Mouse (Mus musculus): Measurements from ENCODE around the gene Magi2.
"Not testable (repeated sequence)": the region's sequence is repeated elsewhere in the genome, so short reads cannot be mapped to it uniquely, and the experiment has no call there.

The Magi2 gene

GRCm38 (mm10) chr5:19226866-19227243 lies at the start of gene Magi2:
TSS of gene Magi2 (plus strand) at chr5:19227036.
- DNase-seq: no peak

DNA sequence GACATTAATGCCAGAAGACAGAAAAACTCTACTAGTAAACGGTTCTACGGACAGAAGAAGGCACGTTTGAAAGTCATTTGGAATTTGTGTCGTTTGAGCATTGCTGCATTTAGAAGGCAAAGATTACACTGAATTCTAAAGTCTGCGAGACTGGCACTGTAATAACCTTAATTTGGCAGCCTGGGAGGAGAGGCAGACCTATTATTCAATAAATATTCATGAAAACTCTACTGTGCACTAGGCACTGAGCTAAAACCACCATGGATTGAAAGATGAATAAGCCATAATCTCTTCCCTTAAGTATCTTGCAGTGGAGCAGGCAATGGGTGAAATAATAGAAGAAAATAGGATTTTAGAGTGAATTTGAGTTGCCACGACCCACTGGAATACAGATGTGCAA lies 48.2 kb upstream of the Magi2 start:
- no peak for DNase-seq

DNA sequence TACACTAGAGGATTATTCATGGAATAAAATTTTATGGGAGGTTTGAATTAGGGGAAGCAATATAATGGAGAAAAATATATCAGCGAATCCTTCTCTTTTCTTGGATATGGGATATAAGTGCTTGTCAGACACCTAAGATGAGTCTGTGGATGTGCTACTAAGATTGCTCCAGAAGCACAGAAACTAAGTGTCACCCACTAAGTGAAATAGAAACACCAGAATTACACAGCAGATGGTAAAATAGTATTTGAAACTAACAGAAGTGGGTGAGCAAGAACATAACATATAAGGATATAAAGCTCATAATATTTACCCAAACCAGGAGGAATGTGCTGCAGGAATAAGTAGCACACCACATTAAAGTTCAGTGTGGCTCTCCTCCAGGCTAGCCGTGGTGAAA lies 40.7 kb upstream of the Magi2 start:
- no peak for DNase-seq

DNA sequence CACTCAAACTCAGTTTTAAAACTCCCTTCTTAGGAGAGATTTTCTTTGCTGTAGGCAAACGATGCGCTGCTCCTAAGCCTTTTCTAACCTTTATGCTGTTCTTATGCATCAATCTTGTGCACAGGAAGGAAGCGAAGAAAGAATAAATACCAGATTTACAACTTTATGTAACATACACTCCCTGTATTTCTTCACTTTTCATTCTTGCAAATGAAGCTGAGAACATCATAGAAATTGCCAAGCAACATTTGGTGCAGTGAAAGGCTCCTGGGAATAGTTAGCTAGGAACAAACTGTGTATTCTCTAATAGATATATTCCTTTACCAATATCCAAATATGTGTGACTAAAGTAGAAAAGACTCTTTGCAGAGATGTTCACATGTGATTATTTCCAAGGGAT lies 15.2 kb upstream of the Magi2 start:
- DNase-seq: no peak

DNA sequence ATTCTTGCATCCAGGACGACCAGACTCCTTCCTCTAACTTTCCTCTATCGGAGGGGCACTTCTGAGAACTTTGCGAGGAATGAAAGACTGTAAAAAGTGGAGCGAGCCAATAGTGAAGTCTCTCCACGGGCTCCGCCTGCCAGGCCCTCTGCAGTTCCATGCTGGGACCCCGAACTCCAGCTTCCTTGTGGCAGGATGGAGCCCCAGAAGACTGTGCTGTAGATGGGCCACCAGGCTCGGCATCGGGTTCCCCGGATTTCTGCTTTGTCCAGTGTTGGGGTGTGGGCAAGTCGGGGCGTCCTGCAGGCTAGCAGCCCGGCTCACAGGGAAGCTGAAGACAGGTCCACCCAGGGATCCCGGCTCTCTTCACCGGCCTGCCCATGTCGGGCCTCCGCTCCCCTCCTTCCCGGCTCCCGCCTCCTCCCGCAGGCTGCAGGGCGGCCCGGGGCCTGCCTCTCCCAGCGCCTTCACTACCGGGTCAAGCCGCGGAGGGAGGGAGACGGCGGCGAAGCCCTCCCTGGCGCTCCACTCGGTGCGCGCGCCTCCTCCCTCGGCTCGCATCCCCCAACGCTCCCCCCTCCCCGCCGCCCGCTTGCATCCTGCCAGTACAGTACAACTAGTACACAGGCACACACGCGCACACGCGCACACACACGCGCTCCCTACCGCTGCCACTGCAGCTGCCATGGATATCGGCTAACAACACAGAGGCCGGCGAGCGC lies 531 bp upstream of the Magi2 start:
- peak; percentile 55 for DNase-seq

DNA sequence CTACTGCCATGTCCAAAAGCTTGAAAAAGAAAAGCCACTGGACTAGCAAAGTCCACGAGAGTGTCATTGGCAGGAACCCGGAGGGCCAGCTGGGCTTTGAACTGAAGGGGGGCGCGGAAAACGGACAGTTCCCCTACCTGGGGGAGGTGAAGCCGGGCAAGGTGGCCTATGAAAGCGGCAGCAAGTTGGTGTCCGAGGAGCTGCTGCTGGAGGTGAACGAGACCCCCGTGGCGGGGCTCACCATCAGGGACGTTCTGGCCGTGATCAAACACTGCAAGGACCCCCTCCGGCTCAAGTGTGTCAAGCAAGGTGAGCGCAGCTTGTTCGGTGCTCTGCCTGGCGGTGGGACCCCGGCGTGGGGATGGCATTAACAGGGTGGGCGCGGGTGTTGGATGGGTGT lies 445 bp downstream of the Magi2 start:
- no peak for DNase-seq

- peak; percentile 5 for DNase-seq
These were observed 1.0 kb downstream of the Magi2 start for GRCm38 (mm10) chr5:19227791-19228331.

DNA sequence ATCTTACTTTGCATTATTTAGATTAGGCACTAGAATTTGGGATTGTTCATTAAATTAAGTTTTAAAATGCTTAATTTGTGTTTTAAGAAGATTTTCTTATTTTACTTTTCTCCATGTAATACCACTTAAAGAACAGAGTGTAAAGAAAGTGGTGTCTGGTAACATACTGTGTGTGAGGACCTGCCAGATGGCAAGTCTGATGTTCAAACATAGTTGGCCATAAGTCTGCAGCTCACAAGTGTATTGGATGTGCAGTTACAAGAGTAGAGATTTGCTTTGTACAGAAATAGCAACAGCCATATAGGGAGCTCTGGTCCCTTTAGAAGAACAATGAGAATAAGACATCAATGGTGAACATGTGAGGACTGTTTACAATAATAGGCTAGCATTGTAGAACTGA lies 15.0 kb downstream of the Magi2 start:
- no peak for DNase-seq

- no peak for DNase-seq
These were observed 19.6 kb downstream of the Magi2 start for GRCm38 (mm10) chr5:19246426-19246825.

GRCm38 (mm10) chr5:19247266-19247665 lies 20.4 kb downstream of the Magi2 start:
- no peak for DNase-seq

- no peak for DNase-seq
These were observed 36.0 kb downstream of the Magi2 start for GRCm38 (mm10) chr5:19262816-19263215.

DNA sequence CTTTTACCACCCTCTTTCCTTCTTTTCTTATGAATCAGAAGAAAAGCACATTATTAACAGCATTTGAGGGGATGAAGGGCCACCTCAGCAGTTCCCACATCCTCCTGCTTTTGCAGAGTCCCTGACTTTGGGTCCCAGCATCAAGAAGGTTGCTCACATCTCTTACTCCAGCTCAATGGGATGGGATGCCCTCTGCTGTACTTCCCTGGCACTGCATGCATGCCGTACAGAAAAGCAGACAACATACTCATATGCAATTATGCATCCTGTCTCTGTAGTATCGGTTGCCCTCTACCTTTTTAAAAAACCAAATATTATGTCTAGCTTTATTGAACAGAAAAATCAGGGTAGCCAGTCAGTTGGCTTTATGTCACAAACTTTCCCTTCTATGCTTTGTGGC lies 37.8 kb downstream of the Magi2 start:
- no peak for DNase-seq

- no peak for DNase-seq
These were observed 65.7 kb downstream of the Magi2 start for GRCm38 (mm10) chr5:19292581-19292980.

- DNase-seq: no peak
These were observed 79.8 kb downstream of the Magi2 start for GRCm38 (mm10) chr5:19306656-19307055.

DNA sequence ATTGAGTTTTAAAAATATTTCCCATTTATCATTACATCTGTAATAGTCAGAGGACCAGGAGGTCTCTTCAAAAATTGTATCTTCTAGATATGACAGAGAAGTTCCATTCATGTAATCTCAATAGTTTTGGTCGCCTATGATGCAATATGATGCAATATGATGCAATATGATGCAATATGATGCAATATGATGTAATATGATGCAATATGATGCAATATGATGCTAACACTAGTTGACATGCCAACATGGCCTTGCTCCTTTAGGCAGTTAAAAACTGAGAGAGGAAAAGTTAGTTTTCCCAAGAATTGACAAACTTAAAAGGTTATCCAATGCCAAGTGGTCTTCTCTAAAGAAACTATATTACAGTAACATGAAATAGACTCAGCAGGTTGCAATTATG lies 83.0 kb downstream of the Magi2 start:
- no peak for DNase-seq

- DNase-seq: no peak
These were observed 95.7 kb downstream of the Magi2 start for GRCm38 (mm10) chr5:19322532-19322931.

GRCm38 (mm10) chr5:19337561-19337960 lies 110.7 kb downstream of the Magi2 start:
- DNase-seq: no peak

GRCm38 (mm10) chr5:19368175-19368574 lies 141.3 kb downstream of the Magi2 start:
- no peak for DNase-seq

GRCm38 (mm10) chr5:19395876-19396275 lies 169.0 kb downstream of the Magi2 start:
- no peak for DNase-seq

GRCm38 (mm10) chr5:19400299-19400698 lies 173.5 kb downstream of the Magi2 start:
- no peak for DNase-seq

GRCm38 (mm10) chr5:19400738-19401408 lies 174.0 kb downstream of the Magi2 start:
- no peak for DNase-seq

DNA sequence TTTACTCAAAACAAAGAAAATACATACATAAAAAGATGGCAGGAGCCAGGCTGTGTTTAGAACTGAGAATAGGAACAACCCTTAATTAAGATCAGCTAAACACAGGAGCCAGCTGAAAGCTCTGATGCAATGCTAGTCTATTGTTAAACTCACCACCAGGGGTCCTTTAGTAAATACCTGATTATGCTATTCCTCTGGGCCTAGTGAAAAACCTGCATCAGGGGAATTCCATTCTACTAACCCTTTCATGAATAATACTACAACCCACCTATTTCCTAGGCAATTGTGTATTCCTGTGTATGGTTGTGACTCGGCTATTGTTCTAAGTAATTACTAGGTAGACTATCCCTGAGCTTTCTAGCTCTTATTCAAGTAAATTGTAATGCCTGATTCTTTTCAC lies 177.4 kb downstream of the Magi2 start:
- DNase-seq: not testable (repeated sequence)

DNA sequence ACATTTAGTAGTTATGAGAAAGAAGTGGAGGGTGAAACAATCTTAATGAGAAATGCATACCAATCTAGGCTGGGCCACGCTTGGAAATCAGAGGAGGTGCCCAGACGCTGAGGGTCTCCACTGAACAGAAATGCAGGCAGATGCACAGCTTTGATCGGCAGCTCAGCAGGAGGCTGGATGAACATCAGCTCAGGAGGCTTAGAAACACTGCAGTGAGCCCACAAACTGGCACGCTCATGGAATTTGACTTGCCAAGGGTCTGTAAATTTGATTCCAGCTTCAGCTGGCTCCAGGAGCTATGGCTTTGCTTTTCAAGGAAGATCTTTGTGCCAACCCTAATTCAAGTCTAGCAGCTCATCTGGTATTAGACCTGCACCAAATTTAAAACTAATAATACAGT lies 187.7 kb downstream of the Magi2 start:
- no peak for DNase-seq

GRCm38 (mm10) chr5:19429290-19429689 lies 202.5 kb downstream of the Magi2 start:
- DNase-seq: no peak
